Mouse (Mus musculus) T-cell, adult 2 months (primary cell): ENCODE results near the gene Lrrn4cl.
"Not testable (repeated sequence)": the region's sequence is repeated elsewhere in the genome, so short reads cannot be mapped to it uniquely, and the experiment has no call there.

Experiments
- DNase-seq: peaks from one replicate; pipeline ENCODE4 v3.0.0; 2022; ENCODE audit warnings: low spot score

Lrrn4cl gene

DNA sequence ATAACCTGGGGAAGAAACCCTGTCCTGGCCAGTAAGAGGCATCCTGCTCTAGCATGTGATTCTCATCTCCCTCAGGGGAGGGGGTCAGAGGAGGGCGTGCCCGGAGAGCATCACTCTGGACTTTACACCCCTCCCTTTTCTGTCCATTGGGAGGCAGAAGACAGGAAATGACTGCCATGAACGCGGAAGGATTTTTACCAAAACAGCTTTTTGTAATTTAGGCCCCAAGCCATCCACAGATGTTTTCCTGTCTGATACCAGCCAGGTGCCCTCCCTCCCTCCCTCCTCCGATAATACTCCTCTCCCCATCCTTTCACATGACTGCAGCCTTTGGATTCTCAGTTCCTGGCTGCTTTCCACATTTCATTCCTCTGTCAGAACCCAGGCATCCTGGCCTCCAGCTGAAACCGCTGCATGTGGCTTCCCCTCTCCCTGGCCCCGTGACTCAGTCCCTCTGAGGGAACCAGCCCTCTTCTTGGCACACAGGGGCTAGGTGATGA, at the start of gene Lrrn4cl:
Lrrn4cl (plus strand) TSS at position 367 of the 500 bp plus-strand sequence.
- DNase-seq: no peak

DNA sequence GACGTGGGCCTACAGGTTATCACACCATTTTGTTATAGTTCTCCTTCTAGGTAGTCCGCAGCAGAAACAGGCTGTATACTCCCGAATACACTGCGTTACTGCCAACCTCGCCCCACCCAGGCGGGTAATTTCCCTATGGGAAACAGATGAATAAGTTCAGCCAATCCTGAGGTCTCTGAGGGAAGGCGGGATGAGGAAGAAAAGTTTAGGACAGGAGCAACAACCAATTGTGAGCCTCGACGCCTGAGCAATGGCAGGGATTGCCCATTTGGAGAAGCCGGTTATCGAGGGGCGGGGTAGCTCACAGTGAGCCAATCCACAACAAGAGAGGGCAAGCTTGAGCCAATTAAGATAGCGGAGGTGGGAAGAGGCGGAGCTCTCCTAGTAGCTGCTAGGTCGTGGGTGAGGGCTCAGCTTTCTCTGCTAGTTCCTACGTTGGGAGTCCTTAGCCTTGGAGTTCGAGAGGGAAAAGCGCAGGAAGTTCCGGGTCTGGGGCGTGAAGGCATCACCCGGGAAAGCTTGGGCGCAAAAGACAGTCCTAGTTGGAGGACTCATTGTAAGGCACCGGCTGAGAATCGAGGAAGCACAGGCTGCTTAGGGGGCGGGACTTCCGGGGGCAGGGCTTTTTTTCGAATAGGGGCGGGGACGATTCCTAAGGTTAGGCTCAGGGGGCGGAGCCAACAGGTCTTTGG, 48.3 kb upstream of the Lrrn4cl start, which contains the start of gene Zbtb3:
Zbtb3 (plus strand) TSS at position 426 of the 692 bp plus-strand sequence.
- peak; percentile 94 for DNase-seq

DNA sequence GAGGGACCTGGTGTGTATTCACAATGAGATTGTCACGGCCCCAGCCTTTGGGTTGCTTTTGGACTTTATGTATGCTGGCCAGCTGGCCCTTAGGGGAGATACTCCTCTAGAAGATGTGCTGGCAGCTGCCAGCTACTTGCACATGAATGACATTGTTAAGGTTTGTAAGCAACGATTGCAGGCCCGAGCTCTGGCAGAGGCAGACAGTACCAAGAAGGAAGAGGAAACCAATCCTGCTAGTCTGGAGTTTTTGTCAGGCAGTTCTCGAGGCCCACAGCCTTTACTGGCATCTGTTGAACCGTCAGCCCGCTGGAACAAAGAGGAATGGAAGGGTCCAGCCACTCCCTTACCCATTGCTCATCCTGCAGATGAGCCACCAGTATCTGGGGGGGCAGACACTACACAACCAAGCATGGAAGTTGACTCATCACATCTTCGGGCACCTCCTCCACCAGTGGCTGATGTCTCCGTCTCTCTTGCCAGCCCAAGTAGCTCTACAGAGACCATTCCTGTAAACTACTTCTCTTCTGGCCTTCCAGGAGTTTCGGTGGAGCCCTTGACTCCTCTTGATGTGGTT, 47.3 kb upstream of the Lrrn4cl start:
- no peak for DNase-seq

DNA sequence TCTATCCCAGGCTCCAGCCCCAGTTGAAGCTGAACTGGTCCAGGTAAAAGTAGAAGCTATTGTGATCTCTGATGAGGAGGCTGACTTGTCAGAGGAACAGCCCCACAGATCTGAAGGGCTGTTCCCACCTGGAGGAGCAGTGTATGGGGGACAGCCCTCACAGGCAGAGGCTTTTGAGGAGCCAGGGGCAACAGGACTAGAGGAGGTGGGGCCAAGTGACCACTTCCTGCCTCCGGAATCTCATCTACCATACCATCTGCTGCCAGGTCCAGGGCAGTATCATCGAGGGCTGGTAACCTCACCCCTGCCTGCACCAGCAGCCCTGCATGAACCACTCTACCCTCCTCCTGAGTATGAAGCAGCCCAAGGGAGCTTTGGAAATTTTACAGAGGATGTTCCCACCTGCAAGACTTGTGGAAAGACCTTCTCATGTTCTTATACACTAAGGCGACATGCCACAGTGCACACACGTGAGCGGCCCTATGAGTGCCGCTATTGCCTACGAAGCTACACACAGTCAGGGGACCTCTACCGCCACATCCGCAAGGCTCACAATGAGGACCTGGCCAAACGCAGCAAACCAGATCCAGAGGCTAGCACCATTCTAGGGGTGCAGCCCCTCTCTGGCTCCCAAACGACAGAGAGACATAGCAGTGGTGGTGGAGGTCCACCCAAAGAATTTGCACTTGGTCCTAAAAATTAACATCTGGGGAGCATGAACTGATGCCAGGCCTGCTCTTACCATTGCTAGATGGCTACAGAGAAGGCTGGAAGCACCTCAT, 46.5 kb upstream of the Lrrn4cl start:
- no peak for DNase-seq

DNA sequence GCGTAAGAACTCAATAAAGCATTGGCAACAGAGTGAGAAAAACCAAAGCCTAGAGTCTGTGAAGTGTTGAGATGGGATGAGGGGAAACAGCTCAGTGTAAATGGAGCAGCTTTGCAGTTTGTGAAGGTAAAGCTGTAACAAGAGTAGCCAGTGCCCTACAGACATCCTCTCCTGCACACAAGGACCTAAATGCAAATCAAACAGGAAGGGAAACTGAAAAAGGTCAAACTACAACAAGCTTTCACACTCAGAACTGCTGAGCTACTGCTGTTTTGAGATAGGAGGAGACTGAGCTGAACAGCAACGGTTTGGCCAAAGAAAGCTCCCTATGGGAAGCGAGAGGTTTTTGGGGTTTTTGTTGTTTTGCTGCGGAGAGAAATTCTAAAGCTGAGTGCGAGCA, 43.8 kb upstream of the Lrrn4cl start:
- DNase-seq: no peak

DNA sequence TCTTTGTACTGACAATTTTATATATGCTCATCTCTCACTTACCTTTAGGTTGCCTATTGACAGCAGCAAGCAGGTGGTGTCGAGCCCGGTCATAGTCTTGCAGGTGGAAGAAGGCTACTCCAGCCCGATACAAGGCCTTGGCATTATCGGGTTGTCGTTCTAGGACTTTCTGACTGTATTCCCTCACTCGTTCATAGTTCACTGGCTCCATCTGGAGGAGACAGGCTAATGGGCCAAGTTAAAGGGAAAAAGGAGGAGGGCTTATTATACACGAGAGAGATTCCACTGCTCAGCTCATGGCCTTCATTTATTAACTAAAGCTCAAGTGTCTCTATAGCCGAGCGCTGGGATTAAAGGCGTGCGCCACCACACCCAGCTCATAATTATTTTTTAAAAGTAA, 34.8 kb upstream of the Lrrn4cl start:
- DNase-seq: no peak

DNA sequence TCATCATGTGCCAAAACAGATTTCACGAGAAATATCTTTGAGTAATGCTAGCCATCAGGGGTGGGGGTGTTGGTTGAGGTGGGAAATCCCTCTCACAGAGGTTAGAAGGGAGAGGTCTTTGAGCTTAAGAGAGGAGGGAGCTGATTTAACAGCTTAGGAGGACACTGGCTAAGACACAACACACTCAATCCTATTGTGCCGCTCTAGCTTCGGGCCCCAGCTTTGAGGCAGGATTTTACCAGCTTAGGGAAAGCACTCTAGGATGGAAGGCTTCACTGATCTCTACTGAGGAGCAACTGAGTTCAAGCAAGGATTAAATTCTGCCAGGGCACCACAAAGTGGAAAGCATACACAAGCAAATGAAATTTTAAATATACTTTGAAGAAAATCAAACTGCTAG, 33.6 kb upstream of the Lrrn4cl start:
- no peak for DNase-seq

DNA sequence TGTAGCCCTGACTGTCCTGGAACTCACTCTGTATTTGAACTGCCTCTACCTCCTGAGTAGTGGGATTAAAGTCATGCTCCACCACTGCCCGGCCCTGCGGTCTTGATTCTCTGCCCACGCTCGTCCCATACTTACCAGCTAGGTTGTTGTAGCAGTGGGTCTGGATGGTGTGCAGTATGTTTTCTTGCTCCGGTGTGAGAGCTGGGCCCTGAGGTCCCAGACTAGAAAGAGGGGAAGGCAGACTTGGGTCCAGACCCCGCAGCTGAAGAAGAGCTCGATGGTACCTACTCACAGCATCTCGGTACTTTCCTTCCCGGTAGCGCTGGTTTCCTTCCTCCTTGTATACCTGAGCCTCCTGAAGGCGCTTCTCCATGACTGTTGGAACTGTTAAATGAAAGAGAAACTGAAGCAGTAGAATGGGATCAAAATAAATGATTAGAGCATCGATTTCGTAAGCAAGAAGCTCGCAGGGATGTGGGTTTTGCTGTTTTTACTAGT, 32.2 kb upstream of the Lrrn4cl start:
- no peak for DNase-seq

DNA sequence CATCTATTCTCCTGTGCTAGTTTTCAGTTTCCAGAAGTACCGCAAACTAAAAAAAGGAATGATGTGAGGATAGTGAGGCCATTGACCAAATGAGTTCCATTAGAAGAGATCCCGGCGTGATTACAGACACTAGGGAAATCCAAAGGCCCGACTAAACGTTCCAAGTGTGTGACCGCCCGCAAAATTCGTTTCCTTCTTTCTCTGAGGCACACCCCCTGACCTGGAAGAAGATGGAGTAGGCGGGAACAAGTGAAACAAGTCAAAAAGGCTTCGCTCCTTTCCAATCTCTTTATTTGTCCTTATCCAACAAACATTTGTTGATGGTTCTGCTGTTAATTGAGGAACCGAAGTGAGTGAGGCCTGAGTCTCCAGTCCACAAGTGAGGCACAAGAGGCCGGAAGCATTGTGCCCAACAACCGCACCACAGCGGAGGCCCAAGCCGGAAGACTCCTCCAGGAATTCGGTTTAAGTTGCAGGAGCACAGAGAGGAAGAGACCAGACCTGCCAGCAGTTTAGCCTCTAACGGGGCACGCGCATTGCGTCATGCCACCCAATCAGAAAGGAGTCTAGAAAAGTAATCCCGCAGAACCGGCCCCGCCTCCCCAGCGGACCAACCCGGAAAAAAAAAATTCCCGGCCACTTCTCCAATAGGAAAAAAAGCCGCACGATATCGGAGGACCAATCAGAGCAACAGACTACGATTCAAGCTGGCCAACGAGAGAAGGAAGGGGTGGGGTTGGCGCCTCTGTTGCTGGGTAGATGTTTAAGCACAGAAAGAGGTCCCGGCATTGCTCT, 31.6 kb upstream of the Lrrn4cl start, which contains the start of gene Ttc9c:
Ttc9c (minus strand) TSS at position 533 of the 795 bp plus-strand sequence.
- DNase-seq: peak; percentile 88

DNA sequence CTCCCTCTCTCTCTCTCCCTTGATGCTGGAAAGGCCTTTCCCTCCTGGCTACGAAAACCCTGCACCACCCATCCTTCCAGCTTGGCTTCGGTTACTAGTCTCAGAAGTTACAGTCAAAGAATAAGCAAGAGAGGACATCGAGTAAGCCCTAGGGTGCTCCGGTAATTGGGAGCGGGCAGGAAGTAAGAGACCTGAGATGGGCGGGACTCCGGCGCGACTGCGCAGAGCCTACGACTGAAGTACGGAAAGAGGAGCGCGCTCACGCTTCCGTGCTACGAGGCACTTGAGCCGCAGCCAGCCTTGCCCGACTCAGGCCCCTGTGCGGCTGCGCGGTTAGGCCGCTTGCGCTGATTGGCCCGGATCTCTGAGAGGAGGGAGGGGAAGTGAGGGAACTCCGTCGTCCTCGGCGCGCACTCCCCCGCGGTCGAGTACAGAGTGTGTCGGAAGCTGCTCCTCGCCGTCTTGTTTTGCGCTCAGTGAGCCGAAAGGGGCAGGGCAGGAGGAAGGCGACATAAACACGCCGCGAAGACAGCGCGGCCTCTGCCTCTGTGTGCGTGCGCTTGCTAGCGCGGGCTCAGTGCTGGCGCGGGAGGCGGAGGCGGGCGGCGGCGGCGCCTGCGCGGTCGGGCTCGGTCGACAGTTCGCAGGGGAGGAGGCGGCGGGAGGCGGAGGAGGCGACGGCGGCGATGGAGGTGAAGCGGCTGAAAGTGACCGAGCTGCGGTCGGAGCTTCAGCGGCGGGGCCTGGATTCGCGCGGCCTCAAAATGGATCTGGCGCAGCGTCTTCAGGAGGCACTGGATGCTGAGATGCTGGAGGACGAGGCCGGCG, 30.8 kb upstream of the Lrrn4cl start, which contains the start of gene Hnrnpul2:
Hnrnpul2 (plus strand) TSS at position 415 of the 828 bp plus-strand sequence.
- peak; percentile 100 for DNase-seq

DNA sequence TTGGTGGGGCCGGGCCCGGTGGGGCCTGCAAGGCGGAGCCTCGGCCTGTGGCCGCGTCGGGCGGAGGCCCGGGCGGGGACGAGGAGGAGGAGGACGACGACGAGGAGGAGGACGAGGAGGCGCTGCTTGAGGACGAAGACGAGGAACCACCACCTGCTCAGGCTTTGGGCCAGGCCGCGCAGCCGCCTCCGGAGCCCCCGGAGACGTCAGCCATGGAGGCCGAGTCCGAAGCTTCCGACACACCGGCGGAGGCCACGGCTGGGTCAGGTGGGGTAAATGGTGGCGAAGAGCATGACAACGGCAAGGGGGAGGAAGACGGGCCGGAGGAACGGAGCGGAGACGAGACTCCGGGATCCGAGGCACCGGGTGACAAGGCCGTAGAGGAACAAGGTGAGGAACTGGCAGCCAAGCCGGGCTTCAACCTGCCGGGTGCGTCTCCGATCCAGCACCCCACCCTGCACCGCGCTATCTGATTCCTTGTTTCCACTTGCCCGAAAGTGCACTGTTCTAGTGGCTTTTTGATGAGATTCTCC, 30.1 kb upstream of the Lrrn4cl start:
- DNase-seq: no peak

DNA sequence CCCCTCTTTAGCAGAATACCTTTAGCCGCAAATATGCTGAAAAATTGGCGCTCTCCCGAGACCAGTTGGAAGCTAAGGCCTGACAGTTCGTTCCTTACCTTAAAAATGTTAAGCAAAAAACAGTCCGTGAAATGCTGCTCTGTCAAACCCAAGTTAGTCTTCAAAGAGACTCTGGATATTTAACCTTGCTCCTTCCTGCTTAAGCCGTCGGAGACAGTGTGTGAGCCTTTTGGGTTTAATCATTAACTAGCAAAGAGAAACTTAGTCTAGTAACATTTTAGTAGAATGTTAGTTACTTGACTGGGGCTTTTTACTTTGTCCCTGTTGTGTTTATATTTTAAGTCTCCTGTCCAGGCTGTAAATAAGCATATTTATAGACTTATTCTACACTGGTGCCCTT, 29.4 kb upstream of the Lrrn4cl start:
- no peak for DNase-seq

DNA sequence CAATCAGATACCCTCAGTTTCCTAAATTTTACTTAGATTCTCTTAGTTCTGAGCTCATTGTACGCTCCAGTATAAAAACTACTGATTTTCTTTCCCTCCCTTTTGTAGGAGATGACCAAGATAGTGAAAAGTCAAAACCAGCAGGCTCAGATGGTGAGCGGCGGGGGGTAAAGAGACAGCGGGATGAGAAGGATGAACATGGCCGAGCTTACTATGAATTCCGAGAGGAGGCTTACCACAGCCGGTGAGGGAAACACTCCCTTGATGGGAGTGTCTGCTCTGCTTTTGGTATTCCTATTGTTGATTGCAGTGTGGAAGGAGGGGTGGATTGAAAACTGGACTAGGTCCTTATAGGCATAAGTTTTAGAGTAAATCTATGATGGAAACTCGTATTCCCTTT, 27.9 kb upstream of the Lrrn4cl start:
- DNase-seq: no peak

DNA sequence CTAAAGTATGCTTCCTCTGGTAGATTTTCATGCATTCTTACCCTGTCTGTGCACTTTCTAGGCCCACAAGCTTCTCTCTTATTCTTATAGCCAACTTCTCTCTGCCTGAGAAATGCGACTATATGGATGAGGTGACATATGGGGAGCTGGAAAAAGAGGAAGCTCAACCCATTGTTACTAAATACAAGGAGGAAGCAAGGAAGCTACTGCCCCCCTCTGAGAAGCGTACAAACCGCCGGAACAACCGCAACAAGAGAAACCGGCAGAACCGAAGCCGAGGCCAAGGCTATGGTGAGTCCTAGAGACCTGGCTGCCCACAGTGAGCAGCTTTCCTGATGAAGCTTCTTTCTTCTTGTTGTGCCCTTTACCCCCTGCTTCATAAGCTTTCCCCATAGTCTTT, 20.9 kb upstream of the Lrrn4cl start, which contains the start of gene AC129217.1:
AC129217.1 (plus strand) TSS at position 114 of the 400 bp plus-strand sequence.
- DNase-seq: no peak

DNA sequence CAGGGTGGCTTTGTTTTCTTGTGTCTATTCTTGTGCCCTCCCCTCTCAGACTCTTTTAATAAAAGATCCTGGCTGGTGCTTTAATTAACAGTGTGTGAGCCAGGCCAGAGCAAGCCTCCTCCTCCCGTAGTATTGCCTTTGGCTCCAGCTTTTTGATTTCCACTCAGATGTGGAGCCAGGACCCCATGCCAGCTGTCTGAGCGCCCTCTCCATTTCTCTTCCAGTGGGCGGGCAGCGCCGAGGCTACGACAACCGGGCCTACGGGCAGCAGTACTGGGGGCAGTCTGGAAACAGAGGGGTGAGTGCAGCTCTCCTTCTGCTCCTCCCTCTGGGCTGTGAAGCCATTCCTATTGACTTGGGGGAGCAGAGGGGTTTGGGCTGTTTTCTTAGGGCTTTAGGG, 19.9 kb upstream of the Lrrn4cl start:
- no peak for DNase-seq

DNA sequence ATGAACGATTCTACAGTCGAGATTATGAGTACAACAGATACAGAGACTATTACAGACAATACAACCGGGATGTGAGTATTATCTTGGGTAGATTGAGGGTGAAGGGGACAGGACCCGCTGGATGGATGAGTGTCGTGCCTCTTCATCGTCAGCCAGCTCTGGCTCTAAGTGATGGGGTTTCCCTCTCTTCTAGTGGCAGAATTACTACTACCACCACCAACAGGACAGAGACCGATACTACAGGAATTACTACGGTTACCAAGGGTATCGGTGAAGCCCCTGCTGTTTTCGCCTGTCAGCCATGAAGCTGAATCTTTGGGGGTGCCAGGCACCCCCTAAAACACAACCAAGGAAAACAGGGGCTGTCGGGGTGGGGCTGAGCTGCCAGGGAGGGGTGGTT, 19.3 kb upstream of the Lrrn4cl start:
- no peak for DNase-seq

DNA sequence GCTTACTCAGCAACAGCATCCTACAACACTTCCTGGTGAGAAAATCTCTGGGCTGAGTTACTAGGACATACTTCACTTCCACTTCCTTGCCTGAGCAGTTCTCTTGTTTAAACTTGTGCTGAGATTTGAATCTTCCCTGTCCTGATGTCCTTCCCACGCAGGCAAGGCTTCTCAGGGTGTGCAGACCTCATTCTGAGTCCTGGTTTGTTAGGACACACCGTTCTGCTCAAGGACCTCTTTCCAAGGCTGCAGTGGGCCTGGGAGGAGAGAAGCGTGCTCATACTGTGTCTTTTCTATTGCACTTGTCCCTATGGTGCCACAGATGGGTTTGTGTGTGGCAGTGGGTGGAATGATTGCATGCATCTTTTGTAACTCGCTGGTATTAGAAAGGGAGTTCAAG, 17.6 kb upstream of the Lrrn4cl start:
- no peak for DNase-seq

DNA sequence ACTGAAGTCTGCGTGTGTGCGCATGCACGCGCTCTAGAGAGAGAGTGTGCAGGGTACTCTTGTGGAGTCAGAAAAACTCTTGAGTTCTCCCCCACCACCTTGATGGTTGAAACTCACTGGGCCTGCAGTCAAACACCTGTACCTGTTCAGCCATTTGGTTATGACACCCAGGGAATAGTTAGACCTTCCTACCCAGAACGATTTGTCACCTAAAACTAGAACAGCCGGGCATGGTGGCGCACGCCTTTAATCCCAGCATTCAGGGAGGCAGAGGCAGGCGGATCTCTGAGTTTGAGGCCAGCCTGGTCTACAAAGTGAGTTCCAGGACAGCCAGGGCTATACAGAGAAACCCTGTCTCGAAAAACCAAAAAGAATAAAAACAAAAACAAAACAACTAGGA, 14.2 kb upstream of the Lrrn4cl start:
- DNase-seq: not testable (repeated sequence)

DNA sequence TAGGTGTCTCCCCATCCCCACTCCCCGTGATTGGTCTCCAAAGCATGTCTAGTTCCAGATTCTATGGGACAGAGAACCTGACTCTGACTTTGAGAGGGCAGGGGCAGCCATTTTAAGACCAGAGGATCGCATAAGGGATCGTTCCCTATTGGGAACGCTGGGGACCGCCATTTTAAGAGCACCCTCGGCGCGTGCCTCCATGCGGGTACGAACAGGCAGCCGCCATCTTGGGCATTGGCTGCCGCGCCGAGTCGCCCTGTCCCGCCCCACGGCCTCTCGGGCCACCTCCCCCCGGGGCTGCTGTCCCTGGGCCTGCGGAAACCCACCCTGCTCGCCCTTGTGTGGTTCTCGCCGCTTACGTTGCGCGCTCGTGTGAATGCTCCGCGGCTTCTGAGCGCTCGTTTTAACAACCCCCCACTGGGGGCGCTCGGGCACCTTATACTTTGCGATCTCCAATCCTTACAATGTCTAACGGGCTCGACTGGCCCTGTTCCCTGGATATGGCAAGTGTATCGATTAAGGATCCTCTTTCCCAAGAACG, 13.2 kb upstream of the Lrrn4cl start, which contains the start of gene Bscl2:
Bscl2 (plus strand) TSS at position 217 of the 541 bp plus-strand sequence.
- DNase-seq: peak; percentile 82
